Mouse (Mus musculus) frontal cortex, adult (tissue): ENCODE results near the gene Fsip1.

Experiments
- ATAC-seq: cut with Nextera tagmentation; 2 replicates; pipeline ENCODE4 v1.9.2; 2017; ENCODE audit warnings: mild to moderate bottlenecking, moderate library complexity, mixed read lengths; ENCODE audit not compliant: low TSS enrichment

Fsip1 gene

DNA sequence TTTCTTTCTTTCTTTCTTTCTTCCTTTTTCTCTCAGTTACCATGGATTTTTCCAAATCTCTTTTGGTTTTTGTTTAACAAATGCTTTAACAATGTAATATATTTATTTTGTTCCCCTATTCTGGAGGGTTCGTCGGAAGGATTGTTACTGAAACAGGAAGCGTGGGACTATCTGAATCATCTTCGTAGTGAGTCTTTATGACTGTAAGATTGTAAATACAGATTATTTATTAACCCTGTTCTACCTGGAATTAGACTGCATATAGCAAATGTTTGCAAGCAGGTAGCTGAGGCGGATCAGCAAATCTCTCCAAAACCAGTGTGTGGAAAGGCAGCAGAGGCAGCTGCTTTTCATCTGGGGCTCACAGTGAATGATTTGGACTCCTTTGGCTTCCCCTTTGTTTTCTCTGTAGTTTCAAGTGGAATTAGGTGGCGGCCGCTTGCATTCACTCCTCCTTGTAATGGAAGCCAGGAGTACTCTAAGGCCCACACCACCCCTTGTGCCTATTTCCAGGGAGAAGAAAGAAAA lies 130.8 kb downstream of the Fsip1 start:
- ATAC-seq: no peak

DNA sequence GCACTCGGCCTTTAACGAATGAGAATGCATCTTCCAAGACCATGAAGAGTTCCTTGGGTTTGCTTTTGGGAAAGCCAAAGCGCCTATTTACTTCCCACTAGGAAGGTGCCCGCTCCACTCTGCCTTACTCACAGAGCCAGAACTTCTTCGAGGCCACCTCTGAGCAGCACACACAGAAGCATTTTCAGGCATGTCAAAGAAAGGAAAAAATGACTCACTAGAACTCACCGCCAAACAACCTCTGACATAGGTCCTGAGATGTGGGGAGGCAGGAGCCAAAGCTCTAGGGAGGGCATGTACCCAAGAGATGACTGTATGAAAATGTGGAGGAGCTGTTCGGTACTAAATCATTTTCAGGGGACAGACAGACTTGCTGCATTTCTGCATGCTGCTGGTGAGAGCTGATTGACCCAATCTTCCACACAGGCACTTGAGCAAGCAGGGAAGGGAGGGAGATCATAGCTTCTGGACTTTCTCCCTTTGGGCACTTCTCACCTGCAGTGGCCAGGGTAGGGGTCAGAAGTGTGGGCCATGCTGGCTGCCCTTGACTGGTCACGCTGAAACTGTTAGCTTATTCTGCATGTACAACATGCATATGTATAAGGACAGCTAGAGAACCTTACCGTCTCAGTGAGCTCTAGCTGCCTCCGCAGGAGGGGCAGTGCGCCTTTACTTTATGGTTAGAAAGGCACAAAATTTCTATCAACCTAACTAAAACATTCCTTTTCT lies 131.4 kb downstream of the Fsip1 start:
- ATAC-seq: no peak

DNA sequence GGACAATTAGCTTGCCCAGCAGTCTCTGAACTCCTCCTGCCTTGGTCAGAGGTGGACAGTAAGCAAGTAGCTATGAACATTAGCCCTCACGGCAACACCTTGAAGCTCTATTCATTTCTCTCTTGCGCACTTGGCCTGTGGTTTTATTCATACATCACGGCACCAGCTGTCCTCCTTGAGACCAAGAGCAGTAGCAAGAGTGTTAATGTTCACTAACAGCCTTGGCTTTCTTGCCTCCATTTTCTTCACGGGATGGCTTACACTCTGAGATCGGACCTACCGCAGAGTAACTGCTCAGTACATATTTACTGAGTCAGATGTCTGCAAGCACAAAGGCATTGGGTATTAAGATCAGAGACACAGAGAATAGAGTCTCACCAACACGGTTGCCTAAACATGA lies 132.3 kb downstream of the Fsip1 start:
- ATAC-seq: no peak

- no peak for ATAC-seq
Observed at GRCm38 (mm10) chr2:118123743-118124142, 133.0 kb downstream of the Fsip1 start.

DNA sequence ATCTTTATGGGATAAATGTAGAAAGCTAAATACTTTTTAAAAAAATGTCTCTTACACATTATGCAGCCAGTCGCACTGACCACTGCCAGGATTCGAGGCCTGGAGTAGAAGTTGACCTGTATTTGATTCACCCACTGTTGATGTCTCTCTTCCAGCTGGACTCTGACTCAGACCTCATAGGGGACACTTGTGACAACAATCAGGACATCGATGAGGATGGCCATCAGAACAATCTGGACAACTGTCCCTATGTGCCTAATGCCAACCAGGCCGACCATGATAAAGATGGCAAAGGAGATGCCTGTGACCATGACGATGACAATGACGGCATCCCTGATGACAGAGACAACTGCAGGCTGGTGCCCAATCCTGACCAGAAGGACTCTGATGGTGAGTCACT lies 134.5 kb downstream of the Fsip1 start:
- no peak for ATAC-seq

DNA sequence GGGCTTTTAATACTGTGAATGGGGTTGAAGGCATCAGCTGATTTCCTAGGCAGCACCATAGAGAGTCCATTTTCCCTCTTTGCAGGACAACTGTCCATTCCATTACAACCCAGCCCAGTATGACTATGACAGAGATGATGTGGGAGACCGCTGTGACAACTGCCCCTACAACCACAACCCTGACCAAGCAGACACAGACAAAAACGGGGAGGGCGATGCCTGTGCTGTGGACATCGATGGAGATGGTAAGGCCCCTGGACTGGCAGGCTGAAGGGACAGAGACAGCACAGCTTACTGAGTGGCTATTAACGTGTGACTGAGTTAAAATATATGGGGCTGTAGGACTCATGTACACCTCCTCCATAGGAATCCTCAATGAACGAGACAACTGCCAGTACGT lies 136.0 kb downstream of the Fsip1 start:
- no peak for ATAC-seq

DNA sequence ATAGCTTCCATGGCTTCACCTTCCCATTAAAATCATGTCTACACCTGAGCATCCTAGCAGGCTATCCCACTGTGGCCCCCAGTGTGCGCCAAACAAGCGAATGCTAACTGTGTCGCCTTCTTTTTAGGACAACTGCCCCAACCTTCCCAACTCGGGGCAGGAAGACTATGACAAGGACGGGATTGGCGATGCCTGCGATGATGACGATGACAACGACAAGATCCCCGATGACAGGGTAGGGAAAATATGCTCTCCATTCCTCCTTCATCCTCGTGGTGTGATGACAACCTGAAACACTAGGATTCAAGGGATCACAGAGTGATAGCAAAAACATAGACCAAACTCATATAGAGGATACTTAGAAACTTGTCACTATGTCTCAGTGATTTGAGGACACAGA lies 136.7 kb downstream of the Fsip1 start:
- ATAC-seq: no peak

GRCm38 (mm10) chr2:118119684-118120083 lies 137.1 kb downstream of the Fsip1 start:
- no peak for ATAC-seq

DNA sequence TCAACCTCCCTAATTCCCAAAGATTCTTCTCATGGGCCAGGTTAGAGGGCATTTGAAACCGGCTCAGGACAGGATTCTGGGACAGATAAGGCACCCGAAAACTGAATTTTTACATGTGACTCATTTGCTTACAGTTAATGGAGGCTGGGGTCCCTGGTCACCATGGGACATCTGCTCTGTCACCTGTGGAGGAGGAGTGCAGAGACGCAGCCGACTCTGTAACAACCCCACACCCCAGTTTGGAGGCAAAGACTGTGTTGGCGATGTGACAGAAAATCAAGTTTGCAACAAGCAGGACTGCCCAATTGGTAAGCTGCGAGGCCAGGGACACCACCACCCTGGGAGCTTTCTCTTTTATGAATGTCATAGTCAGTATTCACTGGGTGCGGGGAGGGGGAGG lies 138.3 kb downstream of the Fsip1 start:
- ATAC-seq: no peak

GRCm38 (mm10) chr2:118118045-118118444 lies 138.7 kb downstream of the Fsip1 start:
- ATAC-seq: no peak

- no peak for ATAC-seq
Observed at GRCm38 (mm10) chr2:118117401-118117800, 139.4 kb downstream of the Fsip1 start.

DNA sequence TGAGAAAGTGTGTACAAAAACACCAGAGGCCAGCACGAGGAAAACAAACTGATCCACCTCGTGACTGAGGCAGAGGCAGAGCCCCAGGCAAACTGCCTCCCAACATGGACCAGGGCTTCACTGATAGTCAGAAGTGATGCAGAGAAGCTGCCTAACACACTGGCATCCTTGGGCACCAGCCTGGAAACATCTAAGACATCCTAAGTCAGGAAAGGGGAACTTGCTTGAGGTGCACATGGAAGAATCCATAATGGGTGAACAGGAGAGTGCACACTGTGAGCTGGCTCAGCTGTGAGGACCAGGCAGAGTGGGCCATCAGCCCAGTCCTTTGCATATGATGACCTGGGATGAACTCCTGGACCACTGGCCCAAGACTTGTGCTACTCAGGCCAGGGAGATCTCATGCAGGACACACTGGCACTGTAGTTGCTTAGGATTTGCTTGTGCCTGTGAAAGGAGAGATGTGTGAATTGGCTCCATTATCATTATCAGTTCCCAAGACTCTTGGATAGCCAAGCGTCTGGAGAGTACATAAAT lies 139.9 kb downstream of the Fsip1 start:
- no peak for ATAC-seq

DNA sequence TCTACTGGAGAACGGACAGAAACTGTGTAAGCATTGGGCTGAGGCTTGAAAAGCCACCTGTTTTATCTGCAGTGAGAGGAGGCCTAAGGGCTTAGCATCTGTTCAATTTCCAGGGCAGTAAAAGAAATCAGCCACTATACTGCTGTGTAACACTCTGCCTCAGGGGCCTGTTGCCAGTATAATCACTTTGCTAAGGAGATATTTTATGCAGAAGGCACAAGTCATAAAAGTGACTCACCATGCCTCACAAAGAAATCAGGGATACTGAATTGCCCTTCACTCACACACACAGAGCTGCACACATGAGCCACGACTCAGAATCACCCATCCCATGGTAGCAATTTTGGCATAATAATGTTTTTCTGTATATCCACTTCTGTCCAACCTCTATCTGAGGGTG lies 140.6 kb downstream of the Fsip1 start:
- ATAC-seq: no peak

GRCm38 (mm10) chr2:118115647-118116046 lies 141.1 kb downstream of the Fsip1 start:
- no peak for ATAC-seq

DNA sequence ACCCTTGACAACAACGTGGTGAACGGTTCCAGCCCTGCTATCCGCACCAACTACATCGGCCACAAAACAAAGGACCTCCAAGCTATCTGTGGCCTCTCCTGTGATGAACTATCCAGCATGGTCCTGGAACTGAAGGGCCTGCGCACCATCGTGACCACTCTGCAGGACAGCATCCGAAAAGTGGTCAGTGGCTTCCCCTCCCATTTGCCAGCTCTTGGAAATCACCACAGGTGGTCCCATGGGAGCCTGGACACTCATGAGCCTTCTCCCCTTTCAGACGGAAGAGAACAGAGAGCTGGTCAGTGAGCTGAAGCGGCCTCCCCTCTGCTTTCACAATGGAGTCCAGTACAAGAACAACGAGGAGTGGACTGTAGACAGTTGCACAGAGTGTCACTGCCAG lies 142.1 kb downstream of the Fsip1 start:
- no peak for ATAC-seq

DNA sequence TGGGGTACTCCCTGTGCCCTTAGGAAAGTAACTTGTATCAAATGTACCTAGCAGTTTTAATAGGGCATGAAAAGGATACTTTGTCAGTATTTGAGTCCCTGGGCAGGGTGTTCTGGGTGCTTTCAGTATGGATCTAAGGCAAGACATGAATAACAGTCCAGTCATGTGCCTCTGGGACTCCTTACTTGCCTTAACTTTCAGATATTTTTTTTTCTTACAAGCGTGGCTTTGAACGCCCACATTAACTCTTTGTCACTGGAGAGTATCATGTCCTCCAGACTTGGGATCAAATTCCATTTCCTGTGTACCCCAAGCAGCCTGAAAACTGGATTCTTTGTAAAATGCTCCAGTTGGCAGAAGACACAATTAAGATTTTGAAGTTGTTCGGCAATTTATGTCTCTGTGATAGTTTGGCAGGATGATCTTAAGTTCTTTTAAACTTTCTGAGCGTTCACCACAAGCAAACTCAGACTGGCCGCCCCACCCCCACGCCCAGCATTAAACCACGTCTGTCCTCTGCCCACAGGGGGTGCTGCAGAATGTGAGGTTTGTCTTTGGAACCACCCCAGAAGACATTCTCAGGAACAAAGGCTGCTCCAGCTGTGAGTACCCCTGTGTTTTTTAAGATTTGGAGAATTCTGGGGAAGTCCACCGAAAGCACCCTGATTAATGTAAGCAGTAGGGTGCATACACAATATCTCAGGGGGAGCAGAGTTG lies 142.8 kb downstream of the Fsip1 start:
- no peak for ATAC-seq

DNA sequence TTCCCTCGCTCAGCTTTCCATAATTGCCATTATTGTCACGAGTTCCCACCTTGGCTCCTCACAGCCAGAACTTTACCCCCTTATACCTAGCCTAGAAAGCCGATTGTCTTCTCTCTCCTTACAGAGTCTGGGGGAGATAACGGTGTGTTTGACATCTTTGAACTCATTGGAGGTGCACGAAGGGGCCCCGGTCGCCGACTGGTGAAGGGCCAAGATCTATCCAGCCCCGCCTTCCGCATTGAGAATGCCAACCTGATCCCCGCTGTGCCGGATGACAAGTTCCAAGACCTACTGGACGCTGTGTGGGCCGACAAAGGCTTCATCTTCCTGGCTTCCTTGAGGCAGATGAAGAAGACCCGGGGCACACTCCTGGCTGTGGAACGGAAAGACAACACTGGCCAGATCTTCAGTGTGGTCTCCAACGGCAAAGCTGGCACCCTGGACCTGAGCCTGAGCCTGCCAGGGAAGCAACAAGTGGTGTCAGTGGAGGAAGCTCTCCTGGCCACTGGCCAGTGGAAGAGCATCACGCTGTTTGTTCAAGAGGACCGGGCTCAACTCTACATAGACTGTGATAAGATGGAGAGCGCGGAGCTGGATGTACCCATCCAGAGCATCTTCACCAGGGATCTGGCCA lies 143.8 kb downstream of the Fsip1 start:
- no peak for ATAC-seq

DNA sequence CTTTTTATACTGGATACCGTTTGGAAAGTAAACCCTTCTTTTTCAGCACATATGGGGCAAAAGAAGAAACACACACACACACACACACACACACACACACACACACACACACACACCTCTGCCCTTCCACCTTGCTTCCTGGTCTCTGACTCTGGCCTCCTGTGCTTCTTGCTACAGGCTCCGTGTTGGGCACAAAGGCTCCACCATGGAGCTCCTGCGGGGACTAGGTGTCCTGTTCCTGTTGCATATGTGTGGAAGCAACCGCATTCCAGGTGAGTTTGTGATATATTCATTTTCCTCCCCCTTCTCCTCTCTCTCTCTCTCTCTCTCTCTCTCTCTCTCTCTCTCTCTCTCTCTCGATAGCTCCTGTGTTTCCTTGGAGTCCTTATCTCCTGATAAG lies 144.3 kb downstream of the Fsip1 start:
- ATAC-seq: no peak

GRCm38 (mm10) chr2:118111488-118112131 lies 145.2 kb downstream of the Fsip1 start, which contains the start of gene Thbs1:
Gene Thbs1 (plus strand): TSS chr2:118111876.
- peak; percentile 65 for ATAC-seq

DNA sequence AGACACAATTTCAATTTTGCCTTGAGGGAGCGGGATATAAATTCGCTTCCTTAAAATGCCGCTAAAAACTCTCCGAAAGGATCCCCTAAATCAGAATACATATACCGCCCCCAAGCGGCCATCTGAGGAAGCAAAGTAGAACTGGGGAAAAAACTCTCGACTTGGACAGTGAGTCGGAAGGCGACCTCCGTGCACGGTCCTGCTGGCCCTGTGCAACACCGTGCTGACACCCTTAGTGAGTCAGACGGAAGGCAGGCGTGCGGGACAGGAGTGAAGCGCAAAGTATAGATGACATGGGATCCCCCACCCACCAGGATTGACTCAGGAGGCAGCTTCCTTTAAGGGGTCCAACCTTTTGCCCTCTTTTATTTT lies 145.7 kb downstream of the Fsip1 start:
- peak; percentile 76 for ATAC-seq

DNA sequence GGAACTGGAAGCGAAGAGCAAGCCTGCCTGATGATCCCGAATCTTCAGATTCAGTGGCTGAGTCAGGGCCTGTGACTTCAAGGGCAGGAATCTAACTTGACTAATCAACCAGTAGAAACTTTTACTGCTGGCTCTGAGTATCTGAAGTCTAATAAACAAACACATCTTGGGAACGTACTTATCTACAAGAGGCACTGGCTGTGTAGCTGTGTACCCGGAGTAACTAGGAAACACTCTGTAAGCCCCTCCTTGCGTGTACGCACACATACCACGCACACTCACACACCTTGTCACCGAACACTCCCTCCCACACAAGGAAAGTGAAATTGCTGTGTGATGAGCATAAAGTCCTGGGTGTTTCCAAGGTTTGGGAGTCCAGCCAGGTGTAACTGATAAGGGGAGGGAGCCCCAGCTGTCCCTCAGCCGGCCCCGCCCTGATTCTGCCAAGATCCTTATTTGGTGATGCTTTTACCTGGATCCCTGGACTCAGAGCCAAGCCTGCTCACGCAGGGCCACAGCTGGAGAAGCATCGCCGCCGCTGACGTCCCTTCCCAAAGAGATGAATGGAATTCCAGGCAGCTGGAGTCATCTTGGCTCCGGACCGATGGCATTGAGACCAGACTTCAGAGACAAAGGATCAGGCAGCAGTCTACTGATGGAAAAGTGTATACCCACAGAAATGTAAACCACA lies 146.4 kb downstream of the Fsip1 start:
- ATAC-seq: no peak
